Mouse (Mus musculus): ENCODE measurements around the gene Olfr826. TPM values are rescaled to one million over a fixed set of nuclear protein-coding genes. Genes with fewer than 3 reads are reported as not detected.

Olfr826 gene
- total and polyA plus RNA-seq, 3 experiments: not detected

GRCm38 (mm10) chr10:130229584-130229983 lies 45.6 kb upstream of the Olfr826 start:
- Histone ChIP-seq H3K27me3 (replicated peaks) (no peaks in the 10 kb centered on the region), H3K4me3 (replicated peaks in 1 of 3; ENCODE audit: low read depth in 2 of 3, low read length in 2 of 3, poor library complexity in 1 of 3) (no peak overlapping the region), H3K36me3 (replicated peaks in 1 of 2; ENCODE audit: control insufficient read depth in 1 of 2, insufficient read depth in 1 of 2, low read length in 1 of 2) (no peaks in the 10 kb centered on the region), H3K9me3 (replicated peaks; ENCODE audit: low read length) (no peaks in the 10 kb centered on the region), H3K4me1 (ENCODE audit: control insufficient read depth in 1 of 2, insufficient read depth in 2 of 2) (peaks cover 0 to 7% of the 10 kb centered on the region in 2 experiments; a peak in 2 of 4 replicates), H3K4me2 (ENCODE audit: insufficient read depth, low read depth, poor library complexity, severe bottlenecking) (no peak overlapping the region), H3K79me2 (replicated peaks; ENCODE audit: control insufficient read depth, extremely low read depth, insufficient read depth, poor library complexity, severe bottlenecking) (no peaks in the 10 kb centered on the region), H3K9ac (ENCODE audit: insufficient read depth, low read depth) (no peak overlapping the region), H3K27ac (ENCODE audit: insufficient read depth, low read depth) (no peak overlapping the region)
- in situ Hi-C loops (cut with MboI; ENCODE audit: low pct_ligation_motif_present, low pct_unique_long_range_greater_than_20kb, low sequenced_read_pairs) (loop anchor here (5.0 kb wide), 1 partner anchor 68 kb away; no protein-coding TSS in a partner anchor), dilution Hi-C loops (cut with MboI; ENCODE audit: extremely low pct_ligation_motif_present, extremely low pct_unique_long_range_greater_than_20kb, low sequenced_read_pairs) (no loop called here)
- TF ChIP-seq POLR2A (IDR thresholded peaks at IDR 0.05; ENCODE audit: low read depth, low read length): no peak
- no peak for TF ChIP-seq POLR2AphosphoS2 (IDR thresholded peaks at IDR 0.05; ENCODE audit: low read depth, low read length)
- TF ChIP-seq CHD2 (IDR thresholded peaks at IDR 0.05; ENCODE audit: low read length): no peak; the same call in 1 of the 2 replicates
- peak; percentile 16; the same call in 1 of the 2 replicates for TF ChIP-seq ZC3H11A (IDR thresholded peaks at IDR 0.05; ENCODE audit: low read depth, low read length)
- no peak for TF ChIP-seq NELFE (IDR thresholded peaks at IDR 0.05; ENCODE audit: low read depth, low read length)
- no peak for TF ChIP-seq MAZ (IDR thresholded peaks at IDR 0.05; ENCODE audit: low read depth, low read length)
- no peak for TF ChIP-seq MXI1 (IDR thresholded peaks at IDR 0.05; ENCODE audit: low read depth, low read length)
- no peak for TF ChIP-seq UBTF (IDR thresholded peaks at IDR 0.05; ENCODE audit: low read depth, low read length)
- no peak for TF ChIP-seq PAX5 (IDR thresholded peaks at IDR 0.05; ENCODE audit: low read length)
- TF ChIP-seq ZNF384 (IDR thresholded peaks at IDR 0.05; ENCODE audit: low read depth, low read length): no peak
- peak; percentile 76 for TF ChIP-seq RAD21 (IDR thresholded peaks at IDR 0.05; ENCODE audit: low read depth, low read length)
- TF ChIP-seq CHD1 (IDR thresholded peaks at IDR 0.05; ENCODE audit: low read depth, low read length): no peak
- no peak for TF ChIP-seq JUN (IDR thresholded peaks at IDR 0.05; ENCODE audit: insufficient read depth, low read depth, low read length)
- no peak for TF ChIP-seq HCFC1 (IDR thresholded peaks at IDR 0.05; ENCODE audit: low read depth, low read length)
- TF ChIP-seq MEF2A (IDR thresholded peaks at IDR 0.05; ENCODE audit: borderline replicate concordance, low read depth, low read length): no peak
- TF ChIP-seq CTCF (conservative IDR thresholded peaks at IDR 0.05 in 1 of 2, IDR thresholded peaks at IDR 0.05 in 1 of 2; ENCODE audit: low read depth in 2 of 2, low read length in 2 of 2): peak; percentile 23 to 75; a peak in 3 of 4 replicates
- TF ChIP-seq E2F4 (IDR thresholded peaks at IDR 0.05; ENCODE audit: insufficient replicate concordance, low read depth, low read length): no peak
- no peak for TF ChIP-seq MAX (IDR thresholded peaks at IDR 0.05; ENCODE audit: low read length)
- TF ChIP-seq SMC3 (IDR thresholded peaks at IDR 0.05; ENCODE audit: low read depth, low read length): peak; percentile 66
- no peak for TF ChIP-seq EP300 (IDR thresholded peaks at IDR 0.05; ENCODE audit: low read length)
- no peak for TF ChIP-seq MYC (IDR thresholded peaks at IDR 0.05; ENCODE audit: low read depth, low read length)
- no peak for TF ChIP-seq JUND (conservative IDR thresholded peaks at IDR 0.05; ENCODE audit: low read depth, low read length)
- no peak for TF ChIP-seq RCOR1 (conservative IDR thresholded peaks at IDR 0.05; ENCODE audit: low read depth, low read length)
- DNase-seq (ENCODE audit: extremely low read depth): peak; percentile 65

- in situ Hi-C loops (cut with MboI; ENCODE audit: low pct_ligation_motif_present, low pct_unique_long_range_greater_than_20kb, low sequenced_read_pairs): loop anchor here (5.0 kb wide), 1 partner anchor 69 kb away; no protein-coding TSS in a partner anchor
- dilution Hi-C loops (cut with MboI; ENCODE audit: extremely low pct_ligation_motif_present, extremely low pct_unique_long_range_greater_than_20kb, low sequenced_read_pairs): no loop called here
- no peaks in the 10 kb centered on the region for H3K9me3 ChIP-seq (replicated peaks; ENCODE audit: low read length)
- no peak overlapping the region for H3K4me3 ChIP-seq (replicated peaks in 1 of 3; ENCODE audit: low read depth in 2 of 3, low read length in 2 of 3, poor library complexity in 1 of 3)
- peaks cover 0 to 7% of the 10 kb centered on the region in 2 experiments; a peak in 2 of 4 replicates for H3K4me1 ChIP-seq (ENCODE audit: control insufficient read depth in 1 of 2, insufficient read depth in 2 of 2)
- H3K4me2 ChIP-seq (ENCODE audit: insufficient read depth, low read depth, poor library complexity, severe bottlenecking): no peak overlapping the region
- no peak overlapping the region for H3K9ac ChIP-seq (ENCODE audit: insufficient read depth, low read depth)
- DNase-seq (ENCODE audit: extremely low read depth): peak; percentile 77
- no peaks in the 10 kb centered on the region for H3K27me3 ChIP-seq (replicated peaks)
- no peaks in the 10 kb centered on the region for H3K36me3 ChIP-seq (replicated peaks in 1 of 2; ENCODE audit: control insufficient read depth in 1 of 2, insufficient read depth in 1 of 2, low read length in 1 of 2)
- H3K27ac ChIP-seq (ENCODE audit: insufficient read depth, low read depth): no peak overlapping the region
- no peaks in the 10 kb centered on the region for H3K79me2 ChIP-seq (replicated peaks; ENCODE audit: control insufficient read depth, extremely low read depth, insufficient read depth, poor library complexity, severe bottlenecking)
- TF ChIP-seq ZC3H11A (IDR thresholded peaks at IDR 0.05; ENCODE audit: low read depth, low read length): peak; percentile 39
- TF ChIP-seq SIN3A (IDR thresholded peaks at IDR 0.05; ENCODE audit: low read length): no peak
- peak; percentile 73 to 96 for TF ChIP-seq CTCF (conservative IDR thresholded peaks at IDR 0.05 in 1 of 2, IDR thresholded peaks at IDR 0.05 in 1 of 2; ENCODE audit: low read depth in 2 of 2, low read length in 2 of 2)
- peak; percentile 86 for TF ChIP-seq SMC3 (IDR thresholded peaks at IDR 0.05; ENCODE audit: low read depth, low read length)
- peak; percentile 94 for TF ChIP-seq RAD21 (IDR thresholded peaks at IDR 0.05; ENCODE audit: low read depth, low read length)
These were observed 44.3 kb upstream of the Olfr826 start for GRCm38 (mm10) chr10:130228246-130228645.
